Mouse (Mus musculus) lung, postnatal 0 days (tissue): Measurements from ENCODE around the gene Gm17693. TPM values are rescaled to one million over a fixed set of nuclear protein-coding genes. Genes with fewer than 3 reads are reported as not detected.
"Not testable (repeated sequence)": the region's sequence is repeated elsewhere in the genome, so short reads cannot be mapped to it uniquely, and the experiment has no call there.

Source experiments
- ATAC-seq: fragments of 200-750 bp; cut with Nextera tagmentation; 2 replicates; pipeline ENCODE4 v1.8.0; 2017; ENCODE audit warnings: moderate library complexity
- DNase-seq: peaks from one replicate; pipeline ENCODE4 v3.0.0-alpha.2; 2016; ENCODE audit warnings: low spot score
- H3K27ac ChIP-seq: fragments of 300-500 bp; sonication (generic); 2 replicates; pipeline ENCODE4 v1.5.1; 2014; ENCODE audit warnings: antibody characterized with exemption, mild to moderate bottlenecking, low read length, mixed read lengths
- H3K27me3 ChIP-seq: fragments of 300-500 bp; sonication (generic); replicated peaks from 2 replicates; pipeline ENCODE4 v1.6.1; 2014; ENCODE audit warnings: low read length, mixed read lengths; ENCODE audit not compliant: insufficient read depth
- H3K36me3 ChIP-seq: fragments of 300-500 bp; sonication (generic); 2 replicates; pipeline ENCODE4 v1.6.1; 2014; ENCODE audit warnings: low read length, mixed read lengths; ENCODE audit not compliant: insufficient read depth
- H3K4me1 ChIP-seq: fragments of 300-500 bp; sonication (generic); 2 replicates; pipeline ENCODE4 v1.6.1; 2014; ENCODE audit warnings: antibody characterized with exemption, low read depth, low read length, mixed read lengths; ENCODE audit not compliant: insufficient read depth
- H3K4me2 ChIP-seq: fragments of 300-500 bp; sonication (generic); replicated peaks from 2 replicates; pipeline ENCODE4 v1.6.1; 2014; ENCODE audit warnings: low read depth, mild to moderate bottlenecking, low read length, moderate library complexity, mixed read lengths
- H3K4me3 ChIP-seq: fragments of 300-500 bp; sonication (generic); 2 replicates; pipeline ENCODE4 v1.5.1; 2014; ENCODE audit warnings: low read depth, low read length
- H3K9ac ChIP-seq: fragments of 300-500 bp; sonication (generic); replicated peaks from 2 replicates; pipeline ENCODE4 v1.6.1; 2014; ENCODE audit warnings: low read depth, mild to moderate bottlenecking
- H3K9me3 ChIP-seq: fragments of 300-500 bp; sonication (generic); 2 replicates; pipeline ENCODE4 v1.6.1; 2016; ENCODE audit warnings: low read length, mixed read lengths
- WGBS: fragments of 180-500 bp; shearing (Covaris S2); extraction: QIAGEN DNeasy Blood & Tissue Kit; methylation state at CpG from one replicate; pipeline ENCODE4 v1.1.7; 2014; 5-methylcytosine and 5-hydroxymethylcytosine counted together
- polyA plus RNA-seq: library from polyadenylated mRNA; unstranded; fragments of >200 nt; fragmentation: Nextera tagmentation; extraction: Ambion mirVana; gene quantifications from 2 replicates; pipeline ENCODE4 v1.2.1, GENCODE M21; 2015

Gm17693 gene
- not detected in 2 replicates for polyA plus RNA-seq

DNA sequence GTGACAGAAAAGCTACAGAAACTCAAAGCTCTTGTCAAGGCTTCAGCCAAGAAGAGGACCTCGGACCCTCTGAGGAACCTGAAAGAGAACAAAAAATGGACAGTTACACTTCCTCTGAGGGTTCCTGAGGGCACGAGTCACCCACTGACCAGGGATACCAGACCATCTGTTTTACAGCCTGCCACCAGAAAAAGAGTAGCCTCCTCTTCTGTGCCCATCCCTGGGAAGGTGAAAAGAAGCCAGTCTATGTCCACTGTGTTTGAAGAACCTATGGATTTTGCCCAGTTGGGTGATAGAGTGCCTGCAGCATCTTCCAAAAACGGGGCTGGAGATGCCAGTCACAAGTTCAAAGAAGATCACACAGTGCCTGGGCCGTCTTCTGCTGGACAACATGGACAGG lies at the start of gene Gm17693:
Gene Gm17693 (plus strand): TSS at position 301 of the 400 bp plus-strand sequence.
- H3K27ac ChIP-seq, H3K27me3 ChIP-seq, H3K4me3 ChIP-seq, ATAC-seq, H3K36me3 ChIP-seq, DNase-seq, H3K4me1 ChIP-seq, H3K4me2 ChIP-seq, H3K9me3 ChIP-seq, H3K9ac ChIP-seq: not testable (repeated sequence)
- no CpG with 5 or more reads among the region's 4 CpGs for WGBS
